Mouse (Mus musculus) kidney, embryonic 14.5 days (tissue): ENCODE results near the gene Zmiz1. TPM values are rescaled to one million over a fixed set of nuclear protein-coding genes. Genes with fewer than 3 reads are reported as not detected.
A peak's percentile ranks its signal among the peaks of the same experiment; 100 is the strongest.

ENCODE experiments used
- ATAC-seq: fragments of 200-750 bp; cut with Nextera tagmentation; 2 replicates; pipeline ENCODE4 v1.8.0; 2017; ENCODE audit warnings: moderate number of reproducible peaks, mild to moderate bottlenecking, moderate TSS enrichment, moderate library complexity; ENCODE audit not compliant: low FRiP score, low TSS enrichment
- H3K27ac ChIP-seq: fragments of 300-500 bp; sonication (generic); 2 replicates; pipeline ENCODE4 v1.5.1; 2014; ENCODE audit warnings: low read depth, mild to moderate bottlenecking, low read length, moderate library complexity, mixed read lengths
- H3K27me3 ChIP-seq: fragments of 300-500 bp; sonication (generic); 2 replicates; pipeline ENCODE4 v1.6.1; 2014; ENCODE audit warnings: mild to moderate bottlenecking, low read length; ENCODE audit not compliant: control insufficient read depth, insufficient read depth
- H3K36me3 ChIP-seq: fragments of 300-500 bp; sonication (generic); 2 replicates; pipeline ENCODE4 v1.6.1; 2014; ENCODE audit warnings: low read length, mixed read lengths; ENCODE audit not compliant: control insufficient read depth, insufficient read depth
- H3K4me1 ChIP-seq: fragments of 300-500 bp; sonication (generic); 2 replicates; pipeline ENCODE4 v1.6.1; 2014; ENCODE audit warnings: low read length, mixed read lengths; ENCODE audit not compliant: control insufficient read depth, insufficient read depth
- H3K4me2 ChIP-seq: fragments of 300-500 bp; sonication (generic); replicated peaks from 2 replicates; pipeline ENCODE4 v1.6.1; 2014; ENCODE audit warnings: low read depth, mild to moderate bottlenecking, low read length
- H3K4me3 ChIP-seq: fragments of 300-500 bp; sonication (generic); 2 replicates; pipeline ENCODE4 v1.5.1; 2014; ENCODE audit warnings: mild to moderate bottlenecking, low read length
- H3K9ac ChIP-seq: fragments of 300-500 bp; sonication (generic); 2 replicates; pipeline ENCODE4 v1.6.1; 2014; ENCODE audit warnings: low read depth, mild to moderate bottlenecking, low read length, moderate library complexity
- H3K9me3 ChIP-seq: fragments of 300-500 bp; sonication (generic); 2 replicates; pipeline ENCODE4 v1.6.1; 2016; ENCODE audit warnings: low read length; ENCODE audit not compliant: control insufficient read depth
- WGBS: fragments of 180-500 bp; shearing (Covaris S2); extraction: QIAGEN DNeasy Blood & Tissue Kit; methylation state at CpG from one replicate; pipeline ENCODE4 v1.1.7; 2014; 5-methylcytosine and 5-hydroxymethylcytosine counted together
- polyA plus RNA-seq: library from polyadenylated mRNA; unstranded; fragments of >200 nt; fragmentation: Nextera tagmentation; extraction: Ambion mirVana; gene quantifications from 2 replicates; pipeline ENCODE4 v1.2.1, GENCODE M21; 2014

The Zmiz1 gene
- polyA plus RNA-seq, 1 experiment from 2014 or later: 57.3 TPM

DNA sequence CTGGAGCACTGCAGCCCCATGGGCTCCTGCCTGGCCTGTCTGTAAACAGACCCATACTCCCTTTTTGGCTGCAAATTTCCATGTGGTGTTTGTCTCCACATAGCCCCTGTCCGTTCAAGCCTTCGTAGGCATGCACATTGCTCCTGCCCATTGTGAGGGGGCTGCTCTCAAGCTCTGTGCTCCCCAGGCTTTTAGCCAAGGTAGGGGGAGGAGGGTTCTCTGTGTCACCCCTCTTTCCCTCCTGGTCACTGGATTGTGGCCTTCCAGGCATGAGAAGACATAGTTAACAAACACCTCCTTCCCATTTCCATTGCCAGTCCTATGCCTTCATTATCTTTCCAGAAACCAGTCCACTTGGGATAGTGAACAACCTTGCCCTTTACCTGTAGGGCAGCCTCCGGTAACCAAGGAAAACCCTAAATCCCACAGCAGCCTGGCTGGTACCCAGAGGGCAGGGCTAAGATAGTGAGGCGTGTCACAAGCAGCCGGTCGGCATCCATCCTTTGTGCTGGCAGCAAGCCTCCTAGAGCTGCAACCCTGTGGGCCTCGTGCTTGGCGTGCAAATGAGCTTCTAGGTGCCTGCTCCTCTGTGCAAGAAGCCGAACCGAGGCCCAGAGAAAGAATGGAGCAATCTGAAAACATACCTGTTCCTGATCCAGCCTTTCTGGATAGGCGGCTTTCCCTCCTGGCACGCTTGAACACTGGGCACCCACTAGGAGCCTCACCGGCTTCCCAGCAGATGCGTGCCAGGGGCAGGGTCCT lies 174.7 kb downstream of the Zmiz1 start:
- H3K4me1 ChIP-seq: peaks cover 18% of the 10 kb centered on the region; the same call in 1 of the 2 replicates
- peaks cover 40% of the 10 kb centered on the region for H3K36me3 ChIP-seq
- 79% methylated on average over 14 of the region's 14 CpGs for WGBS
- H3K9me3 ChIP-seq: no peaks in the 10 kb centered on the region
- no peak overlapping the region for H3K4me2 ChIP-seq
- H3K9ac ChIP-seq: no peak overlapping the region
- H3K27me3 ChIP-seq: no peaks in the 10 kb centered on the region
- H3K27ac ChIP-seq: peak overlapping the region; percentile 17; the same call in 1 of the 2 replicates
- H3K4me3 ChIP-seq: no peak overlapping the region
- ATAC-seq: no peak

DNA sequence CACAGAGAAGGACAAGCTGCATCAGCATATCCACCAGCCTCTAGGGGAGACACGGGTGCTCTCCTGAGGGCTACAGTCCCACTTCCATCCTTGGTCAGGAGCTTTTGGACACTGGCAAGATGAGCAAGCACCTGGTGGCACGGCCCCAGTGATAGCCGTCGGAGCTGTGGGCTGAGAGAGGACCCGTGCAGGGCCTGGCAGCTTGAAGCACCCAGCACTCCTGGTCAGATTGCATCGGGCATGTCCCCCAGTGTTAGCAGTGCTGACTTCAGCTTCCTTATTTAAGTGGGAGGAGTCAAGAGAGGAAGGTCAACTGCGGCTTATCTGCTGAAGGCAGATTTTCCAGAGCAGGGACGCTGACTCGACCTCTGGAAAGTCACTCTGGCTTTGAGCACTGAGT lies 175.3 kb downstream of the Zmiz1 start:
- H3K36me3 ChIP-seq: peaks cover 46% of the 10 kb centered on the region
- no peak overlapping the region for H3K4me2 ChIP-seq
- ATAC-seq: no peak
- no peak overlapping the region for H3K9ac ChIP-seq
- 63% methylated on average over 9 of the region's 9 CpGs for WGBS
- H3K4me1 ChIP-seq: peaks cover 18% of the 10 kb centered on the region; the same call in 1 of the 2 replicates
- no peaks in the 10 kb centered on the region for H3K9me3 ChIP-seq
- H3K4me3 ChIP-seq: no peak overlapping the region
- H3K27me3 ChIP-seq: no peaks in the 10 kb centered on the region
- H3K27ac ChIP-seq: peak overlapping the region; percentile 17; the same call in 1 of the 2 replicates

DNA sequence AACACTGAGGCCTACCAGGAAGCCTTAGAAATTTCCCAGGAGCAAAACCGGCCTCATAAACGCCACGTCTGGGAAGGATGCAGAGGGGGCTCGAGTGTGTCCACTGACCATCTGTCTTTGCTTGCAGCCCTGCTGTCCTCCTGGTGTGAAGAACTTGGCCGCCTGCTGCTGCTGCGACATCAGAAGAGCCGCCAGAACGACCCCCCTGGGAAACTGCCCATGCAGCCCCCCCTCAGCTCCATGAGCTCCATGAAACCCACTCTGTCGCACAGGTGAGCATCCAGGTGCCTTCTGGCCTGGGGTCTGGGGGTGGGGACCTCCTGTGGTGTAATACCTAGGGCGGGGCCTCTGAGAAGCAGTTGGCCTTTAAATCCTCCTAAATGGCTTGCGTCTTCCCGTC lies 176.8 kb downstream of the Zmiz1 start:
- Histone ChIP-seq H3K9me3 (no peaks in the 10 kb centered on the region), H3K9ac (no peak overlapping the region), H3K27me3 (no peaks in the 10 kb centered on the region), H3K4me2 (no peak overlapping the region), H3K4me1 (peaks cover 14% of the 10 kb centered on the region), H3K4me3 (no peak overlapping the region), H3K27ac (no peak overlapping the region), H3K36me3 (peaks cover 54% of the 10 kb centered on the region)
- no peak for ATAC-seq
- WGBS: 51% methylated on average over 12 of the region's 12 CpGs

DNA sequence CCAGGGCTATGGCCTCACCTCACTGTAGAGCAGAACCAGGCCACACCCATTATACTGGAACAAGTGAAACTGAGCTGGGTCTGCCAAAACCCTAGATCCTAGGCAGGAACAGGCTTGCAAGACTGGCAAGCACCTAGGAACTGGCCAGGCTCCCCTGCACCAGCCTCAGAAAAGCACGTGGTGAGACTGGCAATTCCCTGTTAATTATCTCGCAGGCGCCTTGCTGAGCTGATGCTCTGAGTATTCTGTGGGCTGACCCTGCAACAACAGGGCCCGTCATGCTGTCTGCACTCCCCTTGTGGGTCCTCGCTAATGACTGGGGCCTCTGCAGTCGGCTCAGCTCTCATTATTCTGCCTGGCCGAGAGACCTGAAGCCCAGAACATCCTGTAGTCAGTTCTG lies 177.3 kb downstream of the Zmiz1 start:
- peaks cover 53% of the 10 kb centered on the region for H3K36me3 ChIP-seq
- H3K9me3 ChIP-seq: no peaks in the 10 kb centered on the region
- no peak; the same call in 1 of the 2 replicates for ATAC-seq
- 18% methylated on average over 7 of the region's 7 CpGs for WGBS
- no peak overlapping the region for H3K4me2 ChIP-seq
- H3K27me3 ChIP-seq: no peaks in the 10 kb centered on the region
- H3K9ac ChIP-seq: no peak overlapping the region
- no peak overlapping the region for H3K27ac ChIP-seq
- H3K4me3 ChIP-seq: no peak overlapping the region
- peaks cover 14% of the 10 kb centered on the region for H3K4me1 ChIP-seq

DNA sequence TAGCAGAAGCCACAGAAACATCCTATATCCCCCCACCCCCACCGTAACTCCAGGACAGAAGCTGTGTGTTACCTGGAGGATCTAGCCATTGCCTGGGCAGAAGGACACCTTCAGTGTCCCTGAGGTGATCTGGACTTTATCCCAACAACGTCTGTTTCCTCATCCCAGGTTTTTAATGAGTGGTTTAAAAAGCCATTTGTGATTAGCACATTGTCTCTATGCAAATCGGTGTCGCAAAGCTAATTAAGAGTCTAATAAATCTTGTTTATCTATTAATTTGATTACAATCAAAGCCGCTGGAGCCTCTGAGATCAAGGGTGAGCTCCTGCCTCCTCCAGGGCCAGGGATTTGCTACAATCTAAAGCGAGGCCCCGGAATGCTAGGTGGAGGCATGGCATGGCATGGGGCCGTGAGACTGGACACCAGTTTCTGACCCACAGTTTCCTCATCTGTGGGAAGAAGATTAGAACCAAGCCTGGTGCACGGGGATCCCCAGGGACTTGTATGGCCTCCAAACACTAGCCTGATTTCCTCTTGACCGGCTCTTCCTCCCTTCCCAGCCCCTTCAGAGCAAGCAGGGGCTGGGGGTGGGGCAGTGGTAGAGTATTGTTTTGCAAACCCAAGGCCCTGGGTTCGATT lies 180.3 kb downstream of the Zmiz1 start:
- Histone ChIP-seq H3K4me1 (peaks cover 2% of the 10 kb centered on the region), H3K36me3 (peaks cover 75% of the 10 kb centered on the region), H3K4me2 (no peak overlapping the region), H3K27ac (no peak overlapping the region), H3K9ac (no peak overlapping the region), H3K27me3 (no peaks in the 10 kb centered on the region), H3K9me3 (no peaks in the 10 kb centered on the region), H3K4me3 (no peak overlapping the region)
- WGBS: 75% methylated on average over 11 of the region's 11 CpGs
- ATAC-seq: no peak

DNA sequence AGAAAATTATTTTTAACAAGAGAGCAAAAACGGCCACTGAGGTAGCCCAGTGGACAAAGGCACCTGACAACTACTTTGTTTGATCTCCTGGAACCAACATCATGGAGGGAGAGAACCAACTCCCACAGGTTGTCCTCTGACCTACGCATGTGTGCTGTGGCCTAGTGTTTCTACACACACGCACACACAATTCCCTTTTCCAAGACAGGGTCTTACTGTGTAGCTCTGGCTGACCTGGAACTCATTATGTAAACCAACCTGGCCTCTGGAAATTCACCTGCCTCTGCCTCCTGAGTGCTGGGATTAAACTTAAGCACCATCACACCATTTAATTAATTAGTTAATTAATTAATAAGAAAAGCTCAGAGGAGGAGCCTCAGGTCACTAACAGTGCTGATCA lies 181.0 kb downstream of the Zmiz1 start:
- ATAC-seq: no peak
- WGBS: 76% methylated on average over 3 of the region's 3 CpGs

DNA sequence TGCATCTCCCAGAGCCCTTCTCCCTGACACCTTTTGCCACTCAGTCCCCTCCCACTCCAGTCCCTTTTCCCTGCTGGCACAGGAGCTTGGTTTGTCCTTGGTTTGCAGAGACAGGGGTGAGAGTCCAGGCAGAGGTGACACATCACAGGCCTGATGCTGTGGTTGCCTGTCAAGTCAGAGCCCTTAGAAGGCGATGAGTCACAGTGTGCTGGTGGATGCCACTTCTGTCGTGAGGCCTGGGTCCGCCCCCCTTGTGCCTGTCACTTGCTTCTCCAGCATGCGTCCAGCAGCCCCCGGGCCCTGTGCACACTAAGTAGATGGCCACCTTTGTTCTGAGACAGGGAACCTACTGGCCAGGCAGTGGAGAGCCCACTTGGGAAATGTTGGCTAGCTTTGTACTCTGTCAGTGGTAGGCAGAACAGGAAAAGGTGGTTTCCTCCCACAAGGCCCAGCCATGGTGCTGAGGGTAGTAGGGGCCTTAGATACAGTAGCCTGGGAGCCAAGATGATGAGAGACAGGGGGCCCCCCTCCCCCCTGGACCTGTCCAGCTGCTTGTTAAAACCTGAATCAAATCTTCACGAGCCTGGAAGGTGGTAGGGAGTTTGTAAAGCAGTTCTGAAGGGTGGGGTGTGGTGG lies 181.6 kb downstream of the Zmiz1 start:
- H3K27ac ChIP-seq: no peak overlapping the region
- H3K4me2 ChIP-seq: no peak overlapping the region
- 63% methylated on average over 6 of the region's 6 CpGs for WGBS
- ATAC-seq: no peak
- H3K27me3 ChIP-seq: no peaks in the 10 kb centered on the region
- no peak overlapping the region for H3K9ac ChIP-seq
- no peak overlapping the region for H3K4me3 ChIP-seq
- H3K4me1 ChIP-seq: no peaks in the 10 kb centered on the region; the same call in 1 of the 2 replicates
- H3K36me3 ChIP-seq: peaks cover 88% of the 10 kb centered on the region
- H3K9me3 ChIP-seq: no peaks in the 10 kb centered on the region

More for the DNA sequence above, 181.0 kb downstream of the Zmiz1 start:
- H3K9ac ChIP-seq: no peak overlapping the region
- H3K4me1 ChIP-seq: no peaks in the 10 kb centered on the region; the same call in 1 of the 2 replicates
- no peak overlapping the region for H3K4me3 ChIP-seq
- no peaks in the 10 kb centered on the region for H3K9me3 ChIP-seq
- H3K27me3 ChIP-seq: no peaks in the 10 kb centered on the region
- H3K36me3 ChIP-seq: peaks cover 82% of the 10 kb centered on the region
- H3K27ac ChIP-seq: no peak overlapping the region
- H3K4me2 ChIP-seq: no peak overlapping the region

DNA sequence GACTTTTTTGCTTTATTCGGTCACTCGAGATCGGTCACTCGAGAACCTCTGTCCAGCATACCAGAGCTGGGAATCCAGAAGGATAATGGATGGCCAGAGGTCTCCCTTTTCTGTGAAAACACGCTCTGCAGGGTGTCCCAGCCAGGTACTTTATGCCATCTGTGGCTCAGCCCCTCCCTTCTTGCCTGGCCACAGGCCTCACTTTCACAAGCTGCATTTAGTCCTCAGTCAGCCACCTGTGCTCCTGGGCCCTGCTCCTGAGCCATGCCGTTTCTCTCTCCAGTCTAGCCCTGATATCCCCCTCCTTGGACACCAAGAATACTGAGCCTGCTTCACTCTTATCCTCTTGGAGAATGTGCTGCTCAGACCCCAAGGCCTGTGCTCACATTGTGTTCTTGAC lies 182.1 kb downstream of the Zmiz1 start:
- Histone ChIP-seq H3K27me3 (no peaks in the 10 kb centered on the region), H3K36me3 (peaks cover 88% of the 10 kb centered on the region), H3K4me1 (no peaks in the 10 kb centered on the region; the same call in 1 of the 2 replicates), H3K9me3 (no peaks in the 10 kb centered on the region), H3K9ac (no peak overlapping the region), H3K4me2 (no peak overlapping the region), H3K4me3 (no peak overlapping the region), H3K27ac (no peak overlapping the region)
- 84% methylated on average over 6 of the region's 6 CpGs for WGBS
- ATAC-seq: no peak

DNA sequence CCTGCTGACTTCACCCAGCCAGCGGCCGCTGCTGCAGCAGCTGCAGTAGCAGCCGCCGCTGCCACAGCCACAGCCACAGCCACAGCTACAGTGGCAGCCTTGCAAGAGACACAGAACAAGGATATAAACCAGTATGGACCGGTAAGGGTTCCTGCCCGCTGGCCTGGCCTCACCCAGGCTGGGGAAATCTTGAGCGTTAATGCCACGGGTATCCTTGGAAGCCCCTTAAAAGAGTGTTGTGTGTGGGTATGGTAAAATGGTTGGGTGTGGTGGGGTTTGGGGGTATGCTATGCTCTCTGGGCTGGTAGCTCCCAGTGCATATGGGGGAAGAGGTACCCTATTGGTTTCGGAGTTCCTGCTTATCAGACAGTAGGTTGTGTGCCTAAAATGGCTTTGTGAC lies 186.7 kb downstream of the Zmiz1 start:
- Histone ChIP-seq H3K4me1 (no peaks in the 10 kb centered on the region), H3K4me2 (no peak overlapping the region), H3K27ac (no peak overlapping the region), H3K4me3 (no peak overlapping the region), H3K9me3 (no peaks in the 10 kb centered on the region), H3K36me3 (peaks cover 91% of the 10 kb centered on the region), H3K9ac (no peak overlapping the region), H3K27me3 (no peaks in the 10 kb centered on the region)
- 92% methylated on average over 9 of the region's 9 CpGs for WGBS
- ATAC-seq: no peak
